Mouse (Mus musculus) MEL (cell line): Measurements from ENCODE around the gene Bcap31. TPM values are rescaled to one million over a fixed set of nuclear protein-coding genes. Genes with fewer than 3 reads are reported as not detected.

ENCODE experiments used
- DNase-seq: peaks from one replicate; pipeline ENCODE4 v3.0.0; 2011; ENCODE audit warnings: low read depth, low spot score
- H3K27ac ChIP-seq: 2 replicates; pipeline ENCODE4 v1.5.1; 2012; ENCODE audit warnings: low read depth, mild to moderate bottlenecking, control low read depth, low read length, moderate library complexity; ENCODE audit not compliant: control insufficient read depth
- H3K27me3 ChIP-seq, 2 experiments: fragments of 150-350 bp in 1 of 2; sonication (generic) in 1 of 2; 2 replicates each; pipeline ENCODE4 v1.6.1; 2012; ENCODE audit warnings: low read length in 2 of 2, mild to moderate bottlenecking in 2 of 2, improper control_type of control experiment in 1 of 2, moderate library complexity in 1 of 2; ENCODE audit not compliant: insufficient read depth in 2 of 2, control insufficient read depth in 1 of 2
- H3K36me3 ChIP-seq, 2 experiments: 2 replicates each; pipeline ENCODE4 v1.6.1; 2012 to 2014; ENCODE audit warnings: low read length in 2 of 2, improper control_type of control experiment in 1 of 2, inconsistent platforms in 1 of 2, mild to moderate bottlenecking in 1 of 2; ENCODE audit not compliant: insufficient read depth in 2 of 2, control insufficient read depth in 1 of 2
- H3K4me1 ChIP-seq, 2 experiments: fragments of 150-350 bp in 1 of 2; sonication (generic) in 1 of 2; 2 replicates each; pipeline ENCODE4 v1.6.1; 2012; ENCODE audit warnings: low read length in 2 of 2, improper control_type of control experiment in 1 of 2, mild to moderate bottlenecking in 1 of 2; ENCODE audit not compliant: insufficient read depth in 2 of 2, control insufficient read depth in 1 of 2
- H3K4me3 ChIP-seq, 2 experiments: fragments of 150-350 bp in 1 of 2; sonication (generic) in 1 of 2; 2 replicates each; pipeline ENCODE4 v1.5.1; 2012; ENCODE audit warnings: low read depth in 2 of 2, low read length in 2 of 2, mild to moderate bottlenecking in 2 of 2, moderate library complexity in 2 of 2, control low read depth in 1 of 2, improper control_type of control experiment in 1 of 2; ENCODE audit not compliant: control insufficient read depth in 1 of 2, insufficient read depth in 1 of 2
- H3K79me2 ChIP-seq: 2 replicates; pipeline ENCODE4 v1.6.1; 2012; ENCODE audit warnings: mild to moderate bottlenecking, low read length, moderate library complexity; ENCODE audit not compliant: control insufficient read depth, poor library complexity, insufficient read depth
- H3K9ac ChIP-seq: 2 replicates; pipeline ENCODE4 v1.6.1; 2012; ENCODE audit warnings: low read depth, mild to moderate bottlenecking, control low read depth, low read length, moderate library complexity; ENCODE audit not compliant: control insufficient read depth, poor library complexity, severe bottlenecking
- H3K9me3 ChIP-seq: fragments of 150-350 bp; sonication (generic); replicated peaks from 2 replicates; pipeline ENCODE4 v1.6.1; 2012; ENCODE audit warnings: mild to moderate bottlenecking, low read length, improper control_type of control experiment, moderate library complexity; ENCODE audit not compliant: insufficient read depth
- BHLHE40 ChIP-seq: IDR thresholded peaks from 2 replicates; pipeline ENCODE4 v1.6.1; 2012; ENCODE audit warnings: low read depth, mild to moderate bottlenecking, inconsistent platforms, low read length, improper control_type of control experiment, borderline replicate concordance
- CHD2 ChIP-seq: IDR thresholded peaks from 2 replicates; pipeline ENCODE4 v1.6.1; 2011; ENCODE audit warnings: low read length, improper control_type of control experiment
- EP300 ChIP-seq, 2 experiments: IDR thresholded peaks; 2 replicates each; pipeline ENCODE4 v1.6.1; 2011; ENCODE audit warnings: improper control_type of control experiment in 2 of 2, low read length in 2 of 2, low read depth in 1 of 2, mild to moderate bottlenecking in 1 of 2
- ETS1 ChIP-seq: IDR thresholded peaks from 2 replicates; pipeline ENCODE4 v1.6.1; 2012; ENCODE audit warnings: low read depth, mild to moderate bottlenecking, inconsistent platforms, low read length, improper control_type of control experiment, moderate library complexity
- GABPA ChIP-seq: IDR thresholded peaks from 2 replicates; pipeline ENCODE4 v1.6.1; 2012; ENCODE audit warnings: low read depth, mild to moderate bottlenecking, inconsistent platforms, low read length, improper control_type of control experiment, moderate library complexity
- GATA1 ChIP-seq: IDR thresholded peaks from 2 replicates; pipeline ENCODE4 v1.6.1; 2011; ENCODE audit warnings: low read depth, low read length, improper control_type of control experiment
- KAT2A ChIP-seq: conservative IDR thresholded peaks from 2 replicates; pipeline ENCODE4 v1.6.1; 2012; ENCODE audit warnings: low read depth, low read length, improper control_type of control experiment, inconsistent platforms
- MEF2A ChIP-seq: IDR thresholded peaks from 2 replicates; pipeline ENCODE4 v1.6.1; 2014; ENCODE audit warnings: low read depth, mild to moderate bottlenecking, inconsistent platforms, low read length, improper control_type of control experiment; ENCODE audit not compliant: poor library complexity, insufficient replicate concordance, severe bottlenecking; ENCODE audit errors: extremely low read depth
- MXI1 ChIP-seq: IDR thresholded peaks from 2 replicates; pipeline ENCODE4 v1.6.1; 2011; ENCODE audit warnings: mild to moderate bottlenecking, low read depth, low read length, improper control_type of control experiment
- MYB ChIP-seq: IDR thresholded peaks from 2 replicates; pipeline ENCODE4 v1.6.1; 2011; ENCODE audit warnings: mild to moderate bottlenecking, low read depth, low read length, improper control_type of control experiment
- MYC ChIP-seq: IDR thresholded peaks from 2 replicates; pipeline ENCODE4 v1.6.1; 2011; ENCODE audit warnings: low read depth, mild to moderate bottlenecking, low read length, improper control_type of control experiment, moderate library complexity
- NRF1 ChIP-seq: IDR thresholded peaks from 2 replicates; pipeline ENCODE4 v1.6.1; 2014; ENCODE audit warnings: low read depth, mild to moderate bottlenecking, inconsistent platforms, low read length, improper control_type of control experiment, moderate library complexity; ENCODE audit not compliant: poor library complexity, insufficient read depth, severe bottlenecking
- POLR2A ChIP-seq, 2 experiments: IDR thresholded peaks; 2 replicates each; pipeline ENCODE4 v1.6.1; 2011 to 2012; ENCODE audit warnings: low read length in 2 of 2, mild to moderate bottlenecking in 2 of 2, control low read depth in 1 of 2, improper control_type of control experiment in 1 of 2, low read depth in 1 of 2, moderate library complexity in 1 of 2; ENCODE audit not compliant: control insufficient read depth in 1 of 2, insufficient read depth in 1 of 2, poor library complexity in 1 of 2
- RAD21 ChIP-seq: IDR thresholded peaks from 2 replicates; pipeline ENCODE4 v1.6.1; 2011; ENCODE audit warnings: mild to moderate bottlenecking, low read depth, low read length, improper control_type of control experiment
- RCOR1 ChIP-seq: IDR thresholded peaks from 2 replicates; pipeline ENCODE4 v1.6.1; 2012; ENCODE audit warnings: low read depth, mild to moderate bottlenecking, inconsistent platforms, low read length, improper control_type of control experiment
- SIN3A ChIP-seq: IDR thresholded peaks from 2 replicates; pipeline ENCODE4 v1.6.1; 2012; ENCODE audit warnings: low read length, improper control_type of control experiment, inconsistent platforms
- TAL1 ChIP-seq: IDR thresholded peaks from 2 replicates; pipeline ENCODE4 v1.6.1; 2012; ENCODE audit warnings: mild to moderate bottlenecking, inconsistent platforms, low read length, moderate library complexity, mixed read lengths
- TCF12 ChIP-seq: IDR thresholded peaks from 2 replicates; pipeline ENCODE4 v1.6.1; 2014; ENCODE audit warnings: low read depth, mild to moderate bottlenecking, inconsistent platforms, low read length, improper control_type of control experiment, moderate library complexity
- USF2 ChIP-seq, 2 experiments: IDR thresholded peaks; 2 replicates each; pipeline ENCODE4 v1.6.1; 2011 to 2012; ENCODE audit warnings: improper control_type of control experiment in 2 of 2, low read length in 2 of 2, borderline replicate concordance in 1 of 2, inconsistent platforms in 1 of 2, low read depth in 1 of 2, mild to moderate bottlenecking in 1 of 2; ENCODE audit not compliant: insufficient read depth in 1 of 2
- ZC3H11A ChIP-seq: IDR thresholded peaks from 2 replicates; pipeline ENCODE4 v1.6.1; 2012; ENCODE audit warnings: low read depth, mild to moderate bottlenecking, inconsistent platforms, low read length, improper control_type of control experiment
- ZMIZ1 ChIP-seq: IDR thresholded peaks from 2 replicates; pipeline ENCODE4 v1.6.1; 2012; ENCODE audit warnings: low read depth, mild to moderate bottlenecking, inconsistent platforms, low read length, improper control_type of control experiment, moderate library complexity
- polyA plus RNA-seq, 2 experiments: library from polyadenylated mRNA; stranded (reverse) in 1 of 2; unstranded in 1 of 2; fragments of >175 nt in 1 of 2; fragments of >200 nt in 1 of 2; gene quantifications; 2 replicates each; pipeline versions ENCODE4 v1.2.1 to v1.2.4; 2012; ENCODE audit warnings: low replicate concordance in 2 of 2, low read depth in 1 of 2; ENCODE audit not compliant: insufficient read length in 2 of 2, insufficient read depth in 1 of 2, missing spikeins in 1 of 2
- total RNA-seq: library from RNA; depleted of rRNA; stranded (reverse); fragments of 300-350 nt; gene quantifications from 2 replicates; pipeline ENCODE4 v1.2.3, GENCODE M21; 2012

Bcap31 gene
- total and polyA plus RNA-seq, 3 experiments: 164 to 214 TPM; not detected in 1

DNA sequence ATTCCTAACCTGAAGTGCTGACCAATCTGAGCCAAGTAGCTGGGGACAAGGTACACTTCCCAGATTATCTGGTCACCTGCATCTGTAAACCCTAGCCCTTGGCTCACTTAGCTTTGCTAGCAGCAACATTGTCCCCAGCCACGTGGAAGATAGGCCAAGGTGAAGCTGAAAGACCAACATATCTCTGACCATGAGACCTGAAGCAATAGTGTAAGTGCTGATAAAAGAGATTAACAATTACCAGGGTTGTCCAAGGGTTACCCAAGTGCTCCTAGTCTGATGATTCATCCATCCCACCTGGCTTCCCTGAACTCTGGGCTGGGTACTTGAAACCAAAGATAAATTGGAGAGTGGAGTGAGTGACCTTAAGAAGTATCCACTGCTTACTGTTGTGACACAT lies 14.9 kb upstream of the Bcap31 start:
- H3K36me3 ChIP-seq: no peaks in the 10 kb centered on the region
- no peaks in the 10 kb centered on the region for H3K79me2 ChIP-seq
- no peak overlapping the region for H3K9ac ChIP-seq
- H3K27me3 ChIP-seq: no peaks in the 10 kb centered on the region
- H3K4me3 ChIP-seq: no peak overlapping the region
- TF ChIP-seq MYC: no peak
- no peak for TF ChIP-seq BHLHE40
- TF ChIP-seq USF2 (IDR thresholded peaks at IDR 0.05; ENCODE audit: borderline replicate concordance in 1 of 2, insufficient read depth in 1 of 2, low read depth in 1 of 2, low read length in 2 of 2): no peak
- no peak for TF ChIP-seq MYB
- no peak for TF ChIP-seq MEF2A
- TF ChIP-seq ZC3H11A: no peak
- TF ChIP-seq ZMIZ1: no peak
- TF ChIP-seq SIN3A: no peak
- TF ChIP-seq NRF1: no peak
- no peak for TF ChIP-seq TAL1
- no peak for TF ChIP-seq GABPA
- no peak for TF ChIP-seq POLR2A (IDR thresholded peaks at IDR 0.05; ENCODE audit: control insufficient read depth in 1 of 2, insufficient read depth in 1 of 2, low read depth in 1 of 2, low read length in 2 of 2, poor library complexity in 1 of 2)
- TF ChIP-seq RCOR1: no peak
- no peak for DNase-seq
- H3K27ac ChIP-seq: no peak overlapping the region
- no peaks in the 10 kb centered on the region for H3K4me1 ChIP-seq
- no peaks in the 10 kb centered on the region for H3K9me3 ChIP-seq

DNA sequence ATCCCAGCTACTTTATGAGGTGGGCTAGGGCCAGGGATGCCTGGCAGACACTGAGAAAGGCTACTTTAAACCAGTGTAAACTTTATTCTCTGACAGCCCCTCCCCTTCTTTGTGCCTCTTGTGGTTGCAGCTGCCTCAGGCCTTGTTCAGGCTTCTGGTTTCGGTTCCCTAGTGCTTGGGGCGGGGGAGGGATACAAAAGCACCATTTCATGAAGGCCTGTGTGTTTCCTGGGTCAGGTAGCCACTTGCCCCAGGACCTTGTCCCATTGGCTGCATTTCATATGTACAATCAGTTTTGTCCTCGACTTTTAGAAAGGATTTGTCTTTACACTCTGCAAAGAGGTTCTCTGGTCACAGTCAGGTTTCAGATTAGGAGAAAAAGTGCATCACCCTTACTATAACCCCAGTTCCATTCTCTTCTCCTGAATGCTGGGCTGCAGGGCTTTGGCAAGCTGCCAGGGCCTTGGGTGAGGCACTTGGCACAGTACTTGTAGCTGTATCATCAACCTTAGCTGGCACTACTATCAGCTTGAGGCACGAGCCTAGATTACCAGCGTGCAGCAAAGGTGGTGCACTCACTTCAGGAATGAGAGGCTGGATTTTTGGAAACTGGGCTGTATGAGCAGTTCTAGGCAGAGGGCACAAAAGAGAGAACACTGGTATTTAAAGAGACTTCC lies 2.8 kb upstream of the Bcap31 start:
- peak; percentile 52 for DNase-seq
- Histone ChIP-seq H3K4me3 (peak overlapping the region; percentile 55 to 83; a peak in 3 of 4 replicates), H3K27me3 (no peaks in the 10 kb centered on the region), H3K9ac (peak overlapping the region; percentile 22), H3K9me3 (no peaks in the 10 kb centered on the region), H3K36me3 (peaks cover 0 to 17% of the 10 kb centered on the region in 2 experiments; a peak in 2 of 4 replicates), H3K27ac (no peak overlapping the region), H3K4me1 (peaks cover 4 to 25% of the 10 kb centered on the region in 2 experiments), H3K79me2 (peaks cover 30% of the 10 kb centered on the region)
- peak; percentile 38; the same call in 1 of the 2 replicates for TF ChIP-seq RCOR1
- TF ChIP-seq MYB: no peak
- TF ChIP-seq RAD21: no peak
- TF ChIP-seq GATA1: no peak
- peak; percentile 44; the same call in 1 of the 2 replicates for TF ChIP-seq ETS1
- peak; percentile 14 to 41; a peak in 2 of 4 replicates for TF ChIP-seq EP300 (IDR thresholded peaks at IDR 0.05; ENCODE audit: low read depth in 1 of 2, low read length in 2 of 2)
- TF ChIP-seq TCF12: 0 out of 2 replicates have a peak, but pooled peaks have one; percentile 35
- peak; percentile 80 for TF ChIP-seq BHLHE40
- peak; percentile 62; the same call in 1 of the 2 replicates for TF ChIP-seq MXI1
- TF ChIP-seq CHD2: no peak
- TF ChIP-seq KAT2A: no peak
- 0 out of 2 replicates have a peak, but pooled peaks have one; percentile 35 for TF ChIP-seq SIN3A
